Mouse (Mus musculus): ENCODE measurements around the gene Cldn14. TPM values are rescaled to one million over a fixed set of nuclear protein-coding genes. Genes with fewer than 3 reads are reported as not detected.

Gene Cldn14
- polyA plus RNA-seq, 1 experiment from 2014 or later: not detected

DNA sequence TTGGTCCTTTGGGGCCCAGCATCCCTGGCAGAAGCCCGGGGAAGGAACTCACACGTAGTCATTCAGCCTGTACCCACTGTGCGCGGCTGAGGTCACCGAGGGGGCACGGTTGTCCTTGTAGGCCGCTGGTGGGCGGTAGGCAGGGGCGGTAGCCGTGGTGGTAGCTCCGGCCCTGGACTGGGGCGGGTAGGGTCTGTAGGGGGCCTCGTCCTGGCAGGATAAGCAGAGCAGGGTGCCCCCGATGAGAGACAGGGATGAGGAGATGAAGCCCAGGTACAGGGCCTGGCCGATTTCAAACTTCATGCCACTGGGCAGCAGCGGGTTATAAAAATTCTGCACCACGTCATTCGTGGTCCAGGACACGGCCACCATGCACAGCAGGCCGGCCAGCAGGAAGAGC, 89.4 kb downstream of the Cldn14 start:
- no peak overlapping the region for H3K9ac ChIP-seq (replicated peaks; ENCODE audit: low read depth, low read length)
- H3K4me3 ChIP-seq (ENCODE audit: low read depth, low read length): no peak overlapping the region
- no peaks in the 10 kb centered on the region for H3K4me1 ChIP-seq (ENCODE audit: control insufficient read depth, insufficient read depth, low read length)
- no peaks in the 10 kb centered on the region for H3K9me3 ChIP-seq (ENCODE audit: control insufficient read depth, low read depth, low read length)
- no peaks in the 10 kb centered on the region for H3K36me3 ChIP-seq (ENCODE audit: control insufficient read depth, insufficient read depth, low read length)
- H3K27ac ChIP-seq (ENCODE audit: low read length): no peak overlapping the region
- ATAC-seq (ENCODE audit: insufficient number of reproducible peaks, insufficient read depth, low FRiP score, low read depth): no peak
- no peak overlapping the region for H3K4me2 ChIP-seq (replicated peaks; ENCODE audit: low read depth, low read length)
- 74% methylated on average over 19 of the region's 20 CpGs for WGBS
- no peaks in the 10 kb centered on the region for H3K27me3 ChIP-seq (ENCODE audit: control insufficient read depth, insufficient read depth, low read length)

DNA sequence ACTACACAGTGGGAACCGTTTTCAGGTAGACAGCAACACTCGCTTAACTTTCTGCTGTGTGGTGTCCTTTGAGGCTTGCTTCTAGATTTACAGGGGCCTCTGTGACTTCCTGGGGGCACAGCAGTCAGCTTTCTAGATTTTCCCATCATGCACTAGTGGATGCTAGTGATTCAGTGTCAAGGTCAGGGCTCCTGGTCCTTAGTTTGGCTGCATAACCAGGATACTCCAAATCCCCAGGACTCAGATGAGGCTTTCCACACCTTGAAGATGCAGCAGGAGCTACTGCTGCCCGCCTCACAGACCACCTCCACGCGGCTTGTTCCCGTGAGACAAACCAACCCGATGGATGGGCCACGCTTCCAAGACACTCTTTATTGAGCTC, 90.0 kb downstream of the Cldn14 start:
- ATAC-seq (ENCODE audit: insufficient number of reproducible peaks, insufficient read depth, low FRiP score, low read depth): no peak
- WGBS: 64% methylated on average over 8 of the region's 8 CpGs
- no peaks in the 10 kb centered on the region for H3K36me3 ChIP-seq (ENCODE audit: control insufficient read depth, insufficient read depth, low read length)

DNA sequence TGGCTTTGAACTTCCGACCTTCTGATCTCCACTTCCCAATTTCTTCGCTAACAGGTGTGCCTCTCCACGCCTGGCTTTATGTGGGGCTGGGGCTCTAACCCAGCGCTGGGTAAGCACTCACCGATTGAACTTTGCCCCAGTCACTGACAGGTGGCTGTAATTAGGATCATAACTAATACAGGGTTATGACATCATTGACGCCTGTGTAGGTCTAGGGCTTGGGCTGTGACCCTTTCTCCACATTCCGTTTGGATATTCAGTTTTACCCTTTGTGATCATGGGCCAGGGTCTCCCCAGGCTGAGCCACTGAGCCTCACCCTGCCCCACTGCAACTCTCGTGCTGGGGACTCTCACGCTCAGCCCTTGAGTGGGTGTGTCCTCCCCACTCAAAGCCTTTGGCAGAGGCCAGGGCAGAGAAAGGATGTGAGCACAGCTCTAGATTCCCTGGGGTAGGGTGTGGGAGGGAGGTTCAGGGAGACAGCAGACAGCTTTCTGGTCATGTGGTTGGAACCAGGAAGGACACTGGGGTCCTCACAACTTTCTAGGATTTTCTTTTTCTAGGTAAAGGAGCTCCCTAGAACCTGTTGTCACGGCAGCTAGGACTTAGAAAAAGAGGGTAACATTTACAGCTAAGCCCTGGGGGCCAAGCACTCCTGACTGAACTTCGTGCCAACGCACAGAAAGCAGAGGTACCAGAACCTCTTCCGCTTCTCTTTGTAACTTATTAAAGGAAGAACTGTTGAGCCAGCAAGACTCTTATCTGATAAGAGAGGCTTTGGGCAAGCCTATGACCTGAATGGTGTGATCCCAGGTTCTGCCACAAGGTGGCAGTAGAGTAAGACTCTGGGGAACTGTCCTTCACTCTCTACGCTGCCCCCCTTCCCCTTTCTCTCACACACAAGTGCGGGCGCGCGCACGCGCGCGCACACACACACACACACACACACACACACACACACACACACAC, 90.6 kb downstream of the Cldn14 start:
- WGBS: 28% methylated on average over 22 of the region's 22 CpGs
- Histone ChIP-seq H3K27me3 (ENCODE audit: control insufficient read depth, insufficient read depth, low read length) (no peaks in the 10 kb centered on the region), H3K4me1 (ENCODE audit: control insufficient read depth, insufficient read depth, low read length) (no peaks in the 10 kb centered on the region), H3K9ac (replicated peaks; ENCODE audit: low read depth, low read length) (no peak overlapping the region), H3K9me3 (ENCODE audit: control insufficient read depth, low read depth, low read length) (no peaks in the 10 kb centered on the region), H3K4me3 (ENCODE audit: low read depth, low read length) (no peak overlapping the region), H3K36me3 (ENCODE audit: control insufficient read depth, insufficient read depth, low read length) (no peaks in the 10 kb centered on the region), H3K4me2 (replicated peaks; ENCODE audit: low read depth, low read length) (0 out of 2 replicates have a peak overlapping the region, but pooled peaks have one; percentile 13), H3K27ac (ENCODE audit: low read length) (no peak overlapping the region)
- peak; percentile 53 for ATAC-seq (ENCODE audit: insufficient number of reproducible peaks, insufficient read depth, low FRiP score, low read depth)

More for the DNA sequence above, 90.0 kb downstream of the Cldn14 start:
- Histone ChIP-seq H3K27me3 (ENCODE audit: control insufficient read depth, insufficient read depth, low read length) (no peaks in the 10 kb centered on the region), H3K9me3 (ENCODE audit: control insufficient read depth, low read depth, low read length) (no peaks in the 10 kb centered on the region), H3K4me3 (ENCODE audit: low read depth, low read length) (no peak overlapping the region), H3K4me1 (ENCODE audit: control insufficient read depth, insufficient read depth, low read length) (no peaks in the 10 kb centered on the region), H3K27ac (ENCODE audit: low read length) (no peak overlapping the region), H3K9ac (replicated peaks; ENCODE audit: low read depth, low read length) (no peak overlapping the region), H3K4me2 (replicated peaks; ENCODE audit: low read depth, low read length) (0 out of 2 replicates have a peak overlapping the region, but pooled peaks have one; percentile 13)

GRCm38 (mm10) chr16:93915338-93915849, 93.2 kb downstream of the Cldn14 start:
- WGBS: 35% methylated on average over 9 of the region's 10 CpGs

DNA sequence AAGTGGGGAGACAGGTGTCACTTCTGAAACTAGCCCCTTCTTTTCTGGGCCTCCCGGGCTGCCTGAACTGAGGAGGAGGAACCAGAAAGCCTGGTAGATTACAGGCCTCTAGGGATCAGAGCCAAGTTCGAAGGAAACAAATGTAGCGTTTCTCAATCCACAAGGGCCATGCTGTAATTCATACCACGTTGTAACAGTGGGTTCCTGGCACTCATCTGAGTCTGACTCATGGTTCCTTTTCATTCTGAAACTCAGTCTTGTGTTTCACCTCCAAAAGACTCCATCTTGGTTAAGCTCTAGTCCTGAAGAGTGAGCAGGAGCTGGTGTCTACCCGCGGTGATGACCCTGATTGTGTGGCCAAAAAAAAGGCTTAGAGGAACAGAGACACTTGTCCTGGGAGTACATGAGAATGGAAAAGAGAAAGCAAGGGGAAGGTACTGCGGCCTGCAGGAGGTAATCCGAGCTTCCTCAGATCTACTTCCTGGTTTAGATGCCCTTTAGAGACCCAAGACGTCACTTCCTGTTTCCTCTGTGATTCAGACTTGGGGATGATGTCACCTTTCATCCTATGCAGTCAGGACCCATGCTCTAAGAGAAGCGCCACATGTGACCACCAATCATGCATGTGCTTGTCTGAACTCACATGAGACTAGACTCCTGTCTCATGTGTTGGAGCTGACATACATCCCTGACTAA, 94.6 kb downstream of the Cldn14 start:
- no peak for ATAC-seq (ENCODE audit: insufficient number of reproducible peaks, insufficient read depth, low FRiP score, low read depth)
- peaks cover 2% of the 10 kb centered on the region; the same call in 1 of the 2 replicates for H3K4me1 ChIP-seq (ENCODE audit: control insufficient read depth, insufficient read depth, low read length)
- H3K27ac ChIP-seq (ENCODE audit: low read length): no peak overlapping the region
- WGBS: 76% methylated on average over 10 of the region's 10 CpGs
- no peaks in the 10 kb centered on the region for H3K36me3 ChIP-seq (ENCODE audit: control insufficient read depth, insufficient read depth, low read length)
- H3K9me3 ChIP-seq (ENCODE audit: control insufficient read depth, low read depth, low read length): no peaks in the 10 kb centered on the region
- H3K4me2 ChIP-seq (replicated peaks; ENCODE audit: low read depth, low read length): no peak overlapping the region
- H3K9ac ChIP-seq (replicated peaks; ENCODE audit: low read depth, low read length): no peak overlapping the region
- no peak overlapping the region for H3K4me3 ChIP-seq (ENCODE audit: low read depth, low read length)
- H3K27me3 ChIP-seq (ENCODE audit: control insufficient read depth, insufficient read depth, low read length): no peaks in the 10 kb centered on the region

More at GRCm38 (mm10) chr16:93915338-93915849, 93.2 kb downstream of the Cldn14 start:
- Histone ChIP-seq H3K27ac (ENCODE audit: low read length) (no peak overlapping the region), H3K36me3 (ENCODE audit: control insufficient read depth, insufficient read depth, low read length) (no peaks in the 10 kb centered on the region), H3K9me3 (ENCODE audit: control insufficient read depth, low read depth, low read length) (no peaks in the 10 kb centered on the region), H3K4me3 (ENCODE audit: low read depth, low read length) (no peak overlapping the region), H3K9ac (replicated peaks; ENCODE audit: low read depth, low read length) (no peak overlapping the region), H3K27me3 (ENCODE audit: control insufficient read depth, insufficient read depth, low read length) (no peaks in the 10 kb centered on the region), H3K4me2 (replicated peaks; ENCODE audit: low read depth, low read length) (no peak overlapping the region), H3K4me1 (ENCODE audit: control insufficient read depth, insufficient read depth, low read length) (peaks cover 2% of the 10 kb centered on the region; the same call in 1 of the 2 replicates)
- ATAC-seq (ENCODE audit: insufficient number of reproducible peaks, insufficient read depth, low FRiP score, low read depth): no peak

DNA sequence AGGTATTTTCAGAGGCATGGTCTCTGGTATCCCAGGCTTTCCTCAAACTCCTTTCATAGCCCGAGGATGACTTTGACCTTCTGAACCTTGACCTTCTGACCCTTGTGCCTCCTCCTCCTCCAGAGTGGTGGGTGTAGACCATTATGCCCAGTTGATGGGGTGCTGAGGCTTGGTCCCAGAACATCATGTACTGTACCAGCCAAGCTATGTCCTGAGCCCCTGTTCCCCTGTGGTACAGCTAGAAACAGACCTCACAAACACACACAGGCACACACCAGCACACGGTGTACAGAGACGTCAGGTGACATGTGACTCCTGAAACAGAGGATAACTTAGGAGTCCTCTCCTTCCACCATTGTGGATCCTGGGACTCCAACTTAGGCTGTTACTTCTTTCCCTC, 95.8 kb downstream of the Cldn14 start:
- no peak for ATAC-seq (ENCODE audit: insufficient number of reproducible peaks, insufficient read depth, low FRiP score, low read depth)
- WGBS: 65% methylated on average over 3 of the region's 3 CpGs
- Histone ChIP-seq H3K4me1 (ENCODE audit: control insufficient read depth, insufficient read depth, low read length) (peaks cover 2% of the 10 kb centered on the region; the same call in 1 of the 2 replicates), H3K4me3 (ENCODE audit: low read depth, low read length) (no peak overlapping the region), H3K4me2 (replicated peaks; ENCODE audit: low read depth, low read length) (no peak overlapping the region), H3K9ac (replicated peaks; ENCODE audit: low read depth, low read length) (no peak overlapping the region), H3K36me3 (ENCODE audit: control insufficient read depth, insufficient read depth, low read length) (no peaks in the 10 kb centered on the region), H3K27me3 (ENCODE audit: control insufficient read depth, insufficient read depth, low read length) (no peaks in the 10 kb centered on the region), H3K27ac (ENCODE audit: low read length) (no peak overlapping the region), H3K9me3 (ENCODE audit: control insufficient read depth, low read depth, low read length) (no peaks in the 10 kb centered on the region)

GRCm38 (mm10) chr16:93912158-93912557, 96.5 kb downstream of the Cldn14 start:
- Histone ChIP-seq H3K4me3 (ENCODE audit: low read depth, low read length) (no peak overlapping the region), H3K27ac (ENCODE audit: low read length) (no peak overlapping the region), H3K9ac (replicated peaks; ENCODE audit: low read depth, low read length) (no peak overlapping the region), H3K9me3 (ENCODE audit: control insufficient read depth, low read depth, low read length) (no peaks in the 10 kb centered on the region), H3K36me3 (ENCODE audit: control insufficient read depth, insufficient read depth, low read length) (no peaks in the 10 kb centered on the region; the same call in 1 of the 2 replicates), H3K4me1 (ENCODE audit: control insufficient read depth, insufficient read depth, low read length) (peaks cover 2% of the 10 kb centered on the region; the same call in 1 of the 2 replicates), H3K27me3 (ENCODE audit: control insufficient read depth, insufficient read depth, low read length) (no peaks in the 10 kb centered on the region), H3K4me2 (replicated peaks; ENCODE audit: low read depth, low read length) (no peak overlapping the region)
- ATAC-seq (ENCODE audit: insufficient number of reproducible peaks, insufficient read depth, low FRiP score, low read depth): no peak
- 38% methylated on average over 5 of the region's 5 CpGs for WGBS

Data from stomach, embryonic 14.5 days (tissue).